Mouse (Mus musculus) MN1 (cell line): ENCODE results near the gene Tfpi.
"Not testable (repeated sequence)": the region's sequence is repeated elsewhere in the genome, so short reads cannot be mapped to it uniquely, and the experiment has no call there.

Experiments
- DNase-seq: peaks from one replicate; pipeline ENCODE4 v3.0.0-alpha.2; 2016; ENCODE audit warnings: low spot score

The Tfpi gene

GRCm38 (mm10) chr2:84476577-84476976 is at the start of gene Tfpi:
Gene Tfpi (minus strand): TSS chr2:84476775.
- DNase-seq, result no peak

DNA sequence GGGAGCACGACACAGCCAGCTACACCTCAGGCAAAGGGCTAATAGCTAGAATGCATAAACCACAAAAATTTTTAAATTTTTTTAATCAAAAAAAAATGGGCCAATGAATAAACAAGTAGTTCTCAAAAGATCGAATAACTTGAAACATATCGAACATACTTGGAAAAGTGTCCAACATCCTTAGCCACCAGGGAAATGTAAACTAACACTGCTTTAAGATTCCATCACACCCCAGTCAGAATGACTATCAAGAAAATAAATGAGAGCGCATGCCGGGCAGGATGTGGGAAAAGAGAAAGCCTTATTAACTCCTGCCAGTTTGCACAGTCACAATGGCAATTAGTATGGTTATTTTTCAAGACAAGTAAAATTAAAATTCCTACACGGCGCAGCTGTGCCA is 49.6 kb upstream of the Tfpi start:
- DNase-seq, result no peak

- DNase-seq, result no peak
Observed at GRCm38 (mm10) chr2:84525806-84526205, 49.2 kb upstream of the Tfpi start.

- no peak for DNase-seq
Observed at GRCm38 (mm10) chr2:84525047-84525446, 48.5 kb upstream of the Tfpi start.

DNA sequence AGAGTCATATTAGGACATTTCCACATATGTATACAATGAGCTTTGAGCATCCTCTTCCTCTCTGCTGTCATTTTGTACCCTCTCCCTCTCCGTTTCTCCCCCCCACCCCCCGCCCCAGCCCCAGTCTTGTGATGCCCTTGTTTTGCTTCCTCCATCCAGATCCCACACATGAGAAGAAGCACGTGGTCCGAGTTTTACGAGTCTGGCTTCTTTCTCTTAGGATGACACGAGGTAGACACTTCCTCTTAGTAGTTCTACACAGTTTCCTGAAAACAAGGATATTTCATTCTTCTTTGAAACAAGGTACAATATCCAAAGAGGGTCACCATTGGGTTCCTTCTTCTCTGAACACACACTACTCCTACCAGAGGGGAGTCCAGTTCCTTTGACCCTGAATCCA is 47.4 kb upstream of the Tfpi start:
- no peak for DNase-seq

GRCm38 (mm10) chr2:84523103-84523865 is 46.7 kb upstream of the Tfpi start:
- no peak for DNase-seq

- DNase-seq, result no peak
Observed at GRCm38 (mm10) chr2:84519514-84520067, 43.0 kb upstream of the Tfpi start.

GRCm38 (mm10) chr2:84518767-84519166 is 42.2 kb upstream of the Tfpi start:
- no peak for DNase-seq

GRCm38 (mm10) chr2:84513281-84513680 is 36.7 kb upstream of the Tfpi start:
- DNase-seq, result no peak

GRCm38 (mm10) chr2:84511508-84511907 is 34.9 kb upstream of the Tfpi start:
- no peak for DNase-seq

DNA sequence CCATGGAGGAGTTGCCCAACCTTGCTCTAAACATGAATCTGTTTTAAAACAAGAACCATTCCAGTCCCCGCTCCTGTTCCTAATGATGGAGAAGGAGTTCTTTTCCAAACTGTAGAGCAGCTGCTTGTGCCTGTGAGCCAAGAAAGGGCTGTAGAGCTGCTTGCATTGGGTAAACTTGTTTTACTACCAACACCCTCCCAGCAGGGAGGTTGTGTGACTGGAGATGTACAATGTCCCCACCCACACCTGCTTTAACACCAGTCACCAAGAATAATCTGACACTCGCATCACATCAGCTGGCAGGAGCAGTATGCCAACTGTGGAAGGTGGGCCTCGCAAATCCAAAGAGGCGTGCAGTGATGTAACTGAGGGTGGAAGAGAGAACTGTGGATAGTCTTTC is 34.5 kb upstream of the Tfpi start:
- no peak for DNase-seq

GRCm38 (mm10) chr2:84504954-84505394 is 28.4 kb upstream of the Tfpi start:
- not testable (repeated sequence) for DNase-seq

- DNase-seq, result no peak
Observed at GRCm38 (mm10) chr2:84504285-84504684, 27.7 kb upstream of the Tfpi start.

DNA sequence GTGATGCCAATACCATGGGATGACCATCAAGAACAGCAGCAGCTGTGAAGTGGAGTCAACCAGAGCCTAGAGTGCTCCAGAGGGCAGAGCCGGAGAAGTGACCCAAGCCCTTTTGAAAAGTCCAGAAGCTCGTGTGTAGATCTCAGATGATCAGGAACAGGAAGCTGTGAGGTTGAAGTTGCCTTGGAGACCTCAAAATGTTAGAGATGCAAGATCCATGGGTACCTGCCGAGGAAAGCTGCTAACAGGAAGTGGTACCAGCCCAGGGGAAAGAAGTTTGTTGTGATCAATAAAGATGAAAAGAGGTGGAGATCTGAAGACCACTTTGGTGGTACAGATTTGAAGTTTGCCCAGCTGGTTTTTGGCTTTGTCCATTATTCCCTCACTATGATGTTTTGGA is 22.3 kb upstream of the Tfpi start:
- DNase-seq, result no peak

- no peak for DNase-seq
Observed at GRCm38 (mm10) chr2:84495108-84495507, 18.5 kb upstream of the Tfpi start.

GRCm38 (mm10) chr2:84493626-84494025 is 17.1 kb upstream of the Tfpi start:
- DNase-seq, result no peak

- no peak for DNase-seq
Observed at GRCm38 (mm10) chr2:84491715-84492114, 15.1 kb upstream of the Tfpi start.

DNA sequence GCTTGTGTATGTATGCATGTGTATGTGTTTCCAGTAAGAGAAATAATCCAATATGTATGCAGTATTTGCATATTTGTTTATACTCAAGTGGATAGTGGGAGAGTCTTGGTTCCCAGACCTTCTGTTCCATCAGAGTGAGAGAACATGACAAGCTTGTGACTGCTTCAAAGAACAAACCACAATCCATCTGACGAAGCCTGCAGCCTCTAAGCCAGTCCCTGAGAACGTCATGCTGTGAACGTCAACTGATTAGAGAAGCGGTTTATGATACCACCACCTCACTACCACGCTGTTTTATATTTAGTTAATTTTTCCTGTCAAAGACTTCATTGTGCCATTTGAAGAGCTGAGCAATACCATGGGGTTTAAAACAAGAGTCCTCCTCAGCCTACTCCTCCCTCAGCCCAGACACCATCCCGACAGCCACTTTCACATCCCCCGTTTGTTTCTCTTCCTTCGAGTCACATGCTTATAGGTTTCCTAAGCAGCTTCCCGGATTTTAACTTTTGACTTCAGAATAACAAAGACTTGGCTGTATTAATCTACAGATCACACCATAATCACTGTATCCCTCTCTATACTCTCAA is 11.2 kb upstream of the Tfpi start:
- no peak for DNase-seq

DNA sequence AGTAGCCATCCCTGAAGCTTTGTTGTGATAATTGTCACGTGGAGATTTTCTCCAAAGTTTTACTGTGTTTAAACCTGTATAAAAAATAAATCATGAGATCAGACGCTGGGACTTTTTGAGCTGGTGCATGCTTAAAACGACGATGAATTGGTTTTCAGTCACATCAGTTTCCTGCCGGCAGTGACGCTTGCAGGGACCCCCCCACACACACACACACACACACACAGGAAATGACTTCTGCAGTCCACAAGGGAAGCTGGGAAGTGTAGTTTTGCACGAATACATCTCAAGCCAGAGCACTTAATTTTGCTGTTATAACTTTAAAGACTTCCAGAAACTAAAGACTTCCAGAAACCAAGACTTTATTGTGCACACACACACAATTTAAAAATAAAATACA is 5.3 kb upstream of the Tfpi start:
- peak; percentile 14 for DNase-seq

DNA sequence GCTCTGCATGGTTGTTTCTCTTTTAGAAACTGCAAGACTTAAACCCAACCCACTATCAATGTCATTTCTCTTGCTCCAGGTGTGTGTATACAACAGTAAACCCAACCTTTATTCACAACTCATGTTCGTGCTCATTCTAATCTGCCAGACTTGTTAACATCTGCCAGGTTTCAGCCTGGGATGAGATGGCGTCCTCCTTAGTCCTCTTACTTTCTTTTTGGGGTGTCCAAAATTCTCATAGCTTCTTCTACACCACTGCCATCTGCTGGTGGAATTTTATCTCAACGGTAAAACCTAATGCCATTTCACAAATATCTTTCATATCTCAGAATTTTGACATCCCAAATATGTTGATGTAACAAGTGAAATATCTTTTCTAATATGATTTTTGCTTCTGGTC is 2.5 kb upstream of the Tfpi start:
- DNase-seq, result no peak

- no peak for DNase-seq
Observed at GRCm38 (mm10) chr2:84477759-84478158, 1.2 kb upstream of the Tfpi start.

DNA sequence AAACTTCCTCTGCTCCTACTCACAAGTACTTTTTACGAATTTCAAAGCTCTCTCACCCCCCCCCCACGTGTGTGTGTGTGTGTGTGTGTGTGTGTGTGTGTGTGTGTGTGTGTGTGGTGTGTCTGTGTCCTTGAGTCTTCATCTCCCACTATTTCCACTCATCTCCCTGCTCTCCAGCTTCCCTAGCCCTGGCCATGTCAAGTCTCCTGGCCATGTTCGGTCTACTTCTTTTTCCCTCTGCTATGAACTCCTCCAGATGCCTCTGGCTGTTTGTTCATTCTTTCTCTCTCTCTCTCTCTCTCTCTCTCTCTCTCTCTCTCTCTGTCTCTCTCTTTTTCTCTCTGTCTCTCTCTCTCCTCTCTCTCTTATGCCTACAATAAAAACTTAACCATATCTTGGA is 444 bp downstream of the Tfpi start:
- DNase-seq, result no peak

GRCm38 (mm10) chr2:84475601-84476000 is 974 bp downstream of the Tfpi start:
- no peak for DNase-seq

GRCm38 (mm10) chr2:84474651-84475050 is 1.9 kb downstream of the Tfpi start:
- no peak for DNase-seq
